Mouse (Mus musculus): ENCODE measurements around the gene Krtap12-1. TPM values are rescaled to one million over a fixed set of nuclear protein-coding genes. Genes with fewer than 3 reads are reported as not detected.
"Not testable (repeated sequence)": the region's sequence is repeated elsewhere in the genome, so short reads cannot be mapped to it uniquely, and the experiment has no call there.

Krtap12-1 gene
- not detected in 2 replicates for polyA plus RNA-seq (2016; fragmentation: Nextera tagmentation; extraction: Ambion mirVana)

DNA sequence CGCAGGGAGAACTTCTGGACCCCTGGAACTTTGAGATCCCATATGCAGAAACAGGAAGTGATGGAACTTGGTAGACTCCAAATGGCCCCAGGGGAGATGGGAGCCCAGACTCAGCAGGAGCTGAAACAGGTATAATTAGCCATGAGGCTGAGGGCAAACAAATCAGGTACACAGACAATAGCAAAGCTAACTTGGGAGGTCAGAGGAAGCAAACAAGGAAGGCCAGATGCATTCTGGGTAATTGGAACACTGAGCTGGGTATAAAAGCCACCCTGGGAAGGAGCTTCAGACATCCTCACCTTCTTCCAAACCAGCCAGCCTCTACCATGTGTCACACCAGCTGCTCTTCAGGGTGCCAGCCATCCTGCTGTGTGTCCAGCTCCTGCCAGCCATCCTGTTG is at the start of gene Krtap12-1:
TSS of gene Krtap12-1 (plus strand) at position 301 of the 400 bp plus-strand sequence.
- not testable (repeated sequence) for ATAC-seq (ENCODE audit: low FRiP score); H3K27me3 ChIP-seq; H3K36me3 ChIP-seq; H3K4me1 ChIP-seq; H3K9ac ChIP-seq; H3K4me2 ChIP-seq (replicated peaks); H3K27ac ChIP-seq; H3K4me3 ChIP-seq; H3K9me3 ChIP-seq (replicated peaks)
- WGBS, result 82% methylated on average over 1 of the region's 1 CpGs

DNA sequence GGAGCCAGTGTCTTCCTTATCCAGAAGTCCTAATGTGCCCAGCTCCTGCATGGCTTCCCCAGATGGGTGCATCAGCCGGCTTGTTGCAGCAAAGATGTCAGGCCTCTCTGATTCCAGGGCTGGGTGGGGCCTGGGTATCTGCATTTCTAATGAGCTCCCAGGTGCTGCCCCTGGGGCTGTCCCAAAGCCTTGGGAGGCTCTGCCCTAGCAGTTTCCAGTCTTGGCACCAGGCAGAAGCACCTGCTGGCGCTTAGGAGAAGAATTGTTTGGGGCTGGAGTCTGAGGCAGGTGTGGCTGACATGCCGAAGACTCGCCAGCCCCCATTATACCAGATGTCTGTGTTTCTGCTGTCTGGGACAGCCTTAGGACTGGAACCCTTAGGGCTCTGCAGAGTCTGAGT is 49.7 kb upstream of the Krtap12-1 start:
- 81% methylated on average over 4 of the region's 4 CpGs for WGBS
- ATAC-seq (ENCODE audit: low FRiP score), result no peak
- H3K9ac ChIP-seq, result no peak overlapping the region
- H3K9me3 ChIP-seq (replicated peaks), result no peaks in the 10 kb centered on the region
- H3K27me3 ChIP-seq, result peaks cover 6% of the 10 kb centered on the region
- no peak overlapping the region for H3K4me2 ChIP-seq (replicated peaks)
- no peaks in the 10 kb centered on the region for H3K36me3 ChIP-seq
- no peak overlapping the region for H3K27ac ChIP-seq
- H3K4me3 ChIP-seq, result no peak overlapping the region
- H3K4me1 ChIP-seq, result no peaks in the 10 kb centered on the region

DNA sequence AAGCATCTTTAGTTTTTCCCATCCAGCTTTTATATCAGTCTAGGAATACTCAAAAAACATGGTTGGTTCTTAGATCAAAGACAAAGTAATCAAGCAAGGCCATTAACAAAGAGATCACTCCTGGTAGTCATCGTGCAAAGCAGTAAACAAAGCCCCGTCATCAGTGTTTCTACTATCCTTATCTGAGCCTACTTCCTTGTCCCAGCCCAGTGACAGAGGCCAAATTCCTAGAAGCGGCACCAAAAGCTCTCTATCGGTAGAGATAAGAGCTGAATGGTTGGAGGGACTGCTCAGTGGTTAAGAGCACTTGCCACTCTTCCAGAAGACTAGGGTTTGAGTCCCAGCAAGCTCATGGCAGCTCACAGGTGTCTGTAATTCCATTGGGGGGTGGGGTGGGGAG is 48.9 kb upstream of the Krtap12-1 start:
- no peak for ATAC-seq (ENCODE audit: low FRiP score)
- peaks cover 14% of the 10 kb centered on the region for H3K27me3 ChIP-seq
- WGBS, result 88% methylated on average over 4 of the region's 4 CpGs
- no peak overlapping the region for H3K9ac ChIP-seq
- no peaks in the 10 kb centered on the region for H3K9me3 ChIP-seq (replicated peaks)
- no peaks in the 10 kb centered on the region for H3K4me1 ChIP-seq
- H3K4me3 ChIP-seq, result no peak overlapping the region
- no peaks in the 10 kb centered on the region for H3K36me3 ChIP-seq
- H3K27ac ChIP-seq, result no peak overlapping the region
- no peak overlapping the region for H3K4me2 ChIP-seq (replicated peaks)

DNA sequence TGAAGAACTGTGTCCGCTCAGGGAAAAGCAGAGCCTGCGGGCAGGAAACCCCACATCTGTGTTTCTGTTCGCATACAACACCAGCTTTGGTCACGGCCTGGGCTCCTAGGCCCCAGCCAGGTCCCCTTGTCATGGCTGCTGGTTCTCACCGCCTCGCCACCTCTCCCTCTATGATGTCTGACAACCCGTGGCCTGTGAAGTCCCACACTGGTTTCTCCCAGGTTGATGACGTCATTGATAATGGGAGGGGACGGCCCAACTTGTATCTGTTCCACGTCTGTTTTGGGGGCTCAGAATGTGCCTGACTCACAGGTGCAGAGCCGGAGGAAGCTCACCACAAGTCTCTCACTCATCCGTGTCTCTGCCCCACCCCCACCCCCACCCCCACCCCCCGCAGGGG is 46.6 kb upstream of the Krtap12-1 start:
- Histone ChIP-seq H3K9ac (no peak overlapping the region), H3K4me1 (peaks cover 14% of the 10 kb centered on the region), H3K9me3 (replicated peaks) (no peaks in the 10 kb centered on the region), H3K4me3 (no peak overlapping the region), H3K27ac (no peak overlapping the region), H3K27me3 (peaks cover 37% of the 10 kb centered on the region), H3K4me2 (replicated peaks) (no peak overlapping the region), H3K36me3 (no peaks in the 10 kb centered on the region)
- 59% methylated on average over 13 of the region's 13 CpGs for WGBS
- ATAC-seq (ENCODE audit: low FRiP score), result no peak

DNA sequence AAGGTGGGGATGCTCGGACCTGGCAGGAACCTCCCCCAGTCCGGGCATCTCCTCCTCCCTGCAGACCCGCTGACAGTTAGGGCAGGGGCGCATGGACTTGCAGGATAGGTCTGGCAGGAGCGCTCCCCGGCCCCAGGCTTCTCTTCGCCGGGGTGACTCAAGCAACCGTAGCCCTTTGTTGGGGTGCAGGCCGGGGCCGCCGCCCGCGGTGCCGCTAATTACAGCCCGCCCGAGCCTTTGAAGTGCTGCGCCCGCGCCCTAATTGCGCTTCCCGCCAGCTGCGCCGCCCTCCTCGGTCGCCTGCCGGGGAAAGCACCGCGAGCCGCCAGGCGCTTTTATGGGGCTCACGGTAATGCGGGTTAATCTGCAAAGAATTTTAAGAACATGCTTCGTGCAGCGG is 42.8 kb upstream of the Krtap12-1 start:
- H3K4me3 ChIP-seq, result peak overlapping the region; percentile 28
- peak; percentile 64 for ATAC-seq (ENCODE audit: low FRiP score)
- peaks cover 14% of the 10 kb centered on the region for H3K4me1 ChIP-seq
- under 1% methylated on average over 29 of the region's 35 CpGs for WGBS
- no peaks in the 10 kb centered on the region for H3K36me3 ChIP-seq
- H3K4me2 ChIP-seq (replicated peaks), result peak overlapping the region; percentile 62
- H3K9me3 ChIP-seq (replicated peaks), result no peaks in the 10 kb centered on the region
- no peak overlapping the region for H3K27ac ChIP-seq
- H3K9ac ChIP-seq, result peak overlapping the region; percentile 38
- H3K27me3 ChIP-seq, result peaks cover 49% of the 10 kb centered on the region

DNA sequence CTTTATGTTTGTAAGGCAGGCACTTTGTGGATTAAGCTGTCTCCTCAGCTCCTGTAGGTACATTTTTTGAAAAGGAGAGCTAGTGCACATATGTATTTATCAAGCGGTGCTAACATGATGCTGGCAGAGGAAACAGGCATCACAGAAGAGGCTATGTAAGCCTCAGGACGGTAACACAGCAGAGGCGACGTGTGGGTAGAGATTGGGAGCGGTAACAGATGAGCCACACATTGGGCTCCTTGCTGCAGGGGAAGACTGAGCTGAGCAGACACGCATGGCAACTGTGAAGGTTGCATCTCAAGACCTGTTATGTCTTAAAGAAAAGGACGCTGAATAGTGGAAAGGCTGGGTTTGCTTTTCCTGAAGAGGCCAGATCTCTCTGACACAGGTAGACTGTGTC is 37.4 kb upstream of the Krtap12-1 start:
- H3K27me3 ChIP-seq, result peaks cover 59% of the 10 kb centered on the region
- no peaks in the 10 kb centered on the region for H3K9me3 ChIP-seq (replicated peaks)
- 78% methylated on average over 7 of the region's 7 CpGs for WGBS
- H3K36me3 ChIP-seq, result no peaks in the 10 kb centered on the region
- ATAC-seq (ENCODE audit: low FRiP score), result no peak
- H3K4me3 ChIP-seq, result no peak overlapping the region
- no peak overlapping the region for H3K9ac ChIP-seq
- H3K4me1 ChIP-seq, result peaks cover 21% of the 10 kb centered on the region
- H3K4me2 ChIP-seq (replicated peaks), result no peak overlapping the region
- no peak overlapping the region for H3K27ac ChIP-seq

DNA sequence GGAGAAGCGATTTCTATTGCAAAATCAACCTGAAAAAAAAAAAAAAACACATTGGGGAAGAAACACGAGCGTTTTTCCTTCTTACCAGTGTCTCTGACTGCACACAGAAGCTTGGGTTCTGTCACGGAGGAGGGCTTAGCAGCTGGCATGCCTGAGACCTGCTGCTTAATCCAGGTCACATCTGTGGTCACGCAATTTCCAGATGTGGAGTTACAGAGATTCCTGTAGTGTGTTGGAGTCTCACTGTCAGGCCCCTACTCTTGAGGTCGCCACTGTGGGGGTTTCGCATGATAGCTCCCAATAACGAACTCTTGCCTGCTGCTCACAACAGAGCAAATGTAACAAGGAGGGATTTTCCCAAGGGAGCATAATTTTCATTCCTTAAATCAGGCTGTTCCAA is 36.2 kb upstream of the Krtap12-1 start:
- no peaks in the 10 kb centered on the region for H3K36me3 ChIP-seq
- H3K4me2 ChIP-seq (replicated peaks), result no peak overlapping the region
- H3K4me1 ChIP-seq, result peaks cover 17% of the 10 kb centered on the region
- H3K27ac ChIP-seq, result no peak overlapping the region
- H3K27me3 ChIP-seq, result peaks cover 50% of the 10 kb centered on the region
- ATAC-seq (ENCODE audit: low FRiP score), result no peak
- 35% methylated on average over 8 of the region's 8 CpGs for WGBS
- no peak overlapping the region for H3K4me3 ChIP-seq
- H3K9ac ChIP-seq, result no peak overlapping the region
- H3K9me3 ChIP-seq (replicated peaks), result no peaks in the 10 kb centered on the region

DNA sequence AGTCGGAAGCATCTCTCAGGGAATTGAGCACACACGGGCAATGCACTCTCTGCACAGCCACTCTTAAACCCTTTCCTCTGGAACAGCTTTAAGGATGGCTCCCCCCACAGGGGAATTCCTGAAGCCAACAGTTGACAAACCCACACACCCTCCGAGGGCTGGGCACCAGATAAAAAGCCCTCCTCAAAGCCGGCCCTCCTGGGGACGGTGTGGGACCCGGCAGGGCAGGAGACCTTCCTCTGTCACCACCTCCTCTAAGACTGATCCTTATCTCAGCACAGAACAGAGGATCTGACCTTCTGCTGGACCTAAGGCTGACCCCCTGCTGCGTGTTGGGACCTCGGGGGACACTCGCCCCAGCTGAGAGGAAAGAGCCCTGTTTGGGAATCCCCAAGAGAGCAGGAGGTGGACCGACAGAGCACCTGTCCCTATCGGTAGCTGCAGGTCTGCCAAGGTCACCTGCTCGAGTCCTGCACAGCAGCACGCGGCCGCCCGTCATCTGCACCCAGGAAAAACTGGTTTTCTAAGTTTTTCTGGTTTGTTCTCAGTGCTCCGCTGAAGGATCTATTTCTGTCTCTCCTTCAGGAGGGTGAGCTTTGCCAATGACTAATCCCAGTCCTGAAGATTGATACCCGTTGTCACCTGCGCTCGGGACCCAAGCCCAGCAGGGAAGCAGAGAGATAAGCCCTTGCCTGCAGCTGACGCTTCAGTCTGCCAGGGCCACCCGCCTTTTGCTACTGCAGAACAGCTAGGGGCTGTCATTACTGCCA is 34.3 kb upstream of the Krtap12-1 start, which contains the start of gene Tspear:
TSS of gene Tspear (plus strand) at position 675 of the 770 bp plus-strand sequence.
- no peaks in the 10 kb centered on the region for H3K9me3 ChIP-seq (replicated peaks)
- no peak within 1 kb of the TSS for H3K27ac ChIP-seq
- H3K36me3 ChIP-seq, result no peaks in the 10 kb centered on the region
- WGBS, result 6% methylated on average over 22 of the region's 22 CpGs
- H3K27me3 ChIP-seq, result peaks cover 42% of the 10 kb centered on the region
- peaks cover 25% of the 10 kb centered on the region for H3K4me1 ChIP-seq
- H3K4me3 ChIP-seq, result no peak within 1 kb of the TSS
- no peak within 1 kb of the TSS for H3K4me2 ChIP-seq (replicated peaks)
- ATAC-seq (ENCODE audit: low FRiP score), result no peak
- no peak within 1 kb of the TSS for H3K9ac ChIP-seq

DNA sequence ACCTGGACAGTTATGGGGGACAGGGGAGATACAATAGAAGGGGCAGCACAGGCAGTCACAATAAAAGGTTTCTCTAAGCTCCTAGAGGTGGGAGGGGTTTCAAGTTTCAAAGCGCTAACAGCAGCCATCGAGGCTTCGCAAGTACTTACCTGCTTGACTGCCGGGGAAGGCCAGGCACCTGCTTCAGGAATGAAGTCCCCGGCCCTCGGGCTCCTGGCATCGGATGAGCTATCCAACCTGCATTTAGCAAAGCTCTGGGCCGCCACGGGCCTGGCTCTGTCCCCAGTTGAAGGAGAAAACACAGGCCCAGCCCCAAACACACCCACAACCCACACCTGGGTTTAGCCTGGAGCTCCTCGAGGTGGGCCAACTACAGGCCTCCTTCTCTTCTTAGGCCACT is 33.4 kb upstream of the Krtap12-1 start:
- H3K4me1 ChIP-seq, result peaks cover 25% of the 10 kb centered on the region
- H3K36me3 ChIP-seq, result no peaks in the 10 kb centered on the region
- no peak overlapping the region for H3K4me2 ChIP-seq (replicated peaks)
- H3K4me3 ChIP-seq, result no peak overlapping the region
- no peak overlapping the region for H3K27ac ChIP-seq
- ATAC-seq (ENCODE audit: low FRiP score), result no peak
- H3K9ac ChIP-seq, result no peak overlapping the region
- H3K9me3 ChIP-seq (replicated peaks), result no peaks in the 10 kb centered on the region
- WGBS, result 35% methylated on average over 10 of the region's 10 CpGs
- peaks cover 46% of the 10 kb centered on the region for H3K27me3 ChIP-seq

DNA sequence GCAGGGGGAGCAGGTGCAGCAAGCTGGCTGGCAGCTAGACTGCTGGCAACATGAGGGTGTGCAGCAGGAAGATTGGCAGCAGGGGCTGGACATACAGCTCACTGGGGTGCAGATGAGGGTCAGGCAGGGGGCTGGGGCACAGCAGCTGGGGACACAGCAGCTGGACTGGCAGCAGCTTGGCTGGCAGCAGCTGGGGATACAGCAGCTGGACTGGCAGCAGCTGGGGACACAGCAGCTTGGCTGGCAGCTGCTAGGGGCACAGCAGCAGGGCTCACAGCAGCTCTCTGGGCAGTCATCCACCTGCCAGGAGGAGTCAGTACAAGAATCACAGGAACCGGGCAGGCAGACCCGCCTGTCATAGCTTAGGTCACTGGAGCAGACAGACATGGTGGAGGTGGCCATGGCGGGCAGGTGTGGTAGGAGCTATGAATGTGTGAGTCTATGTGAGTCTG is 30.0 kb upstream of the Krtap12-1 start, which contains the start of gene Gm19402:
TSS of gene Gm19402 (minus strand) at position 402 of the 452 bp plus-strand sequence.
- not testable (repeated sequence) for H3K4me2 ChIP-seq (replicated peaks); H3K27ac ChIP-seq; ATAC-seq (ENCODE audit: low FRiP score); H3K4me3 ChIP-seq; H3K36me3 ChIP-seq; H3K9ac ChIP-seq; H3K9me3 ChIP-seq (replicated peaks)
- Histone ChIP-seq H3K4me1 (peaks cover 17% of the 10 kb centered on the region), H3K27me3 (peaks cover 38% of the 10 kb centered on the region)
- 71% methylated on average over 3 of the region's 3 CpGs for WGBS

DNA sequence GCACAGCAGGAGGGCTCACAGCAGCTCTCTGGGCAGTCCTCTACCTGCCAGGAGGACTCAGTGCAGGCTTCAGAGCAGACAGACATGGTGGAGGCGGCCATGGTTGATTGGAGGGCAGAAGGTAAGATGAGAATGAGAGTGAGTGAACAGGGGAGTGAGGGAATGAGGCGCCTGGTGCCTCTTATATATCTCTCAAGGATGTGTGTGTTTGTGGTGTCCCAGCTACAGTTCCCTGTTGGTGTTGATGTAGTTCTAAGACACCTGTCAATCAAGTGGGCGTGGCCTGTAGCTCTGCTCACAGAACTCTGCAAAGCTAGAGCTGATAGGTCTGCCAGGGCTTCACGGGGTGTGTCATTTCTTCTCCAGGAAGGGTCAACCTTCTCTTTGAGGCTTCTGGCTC is 23.3 kb upstream of the Krtap12-1 start, which contains the start of gene Gm9508:
TSS of gene Gm9508 (minus strand) at position 101 of the 400 bp plus-strand sequence.
- no peak within 1 kb of the TSS for H3K4me3 ChIP-seq
- no peak for ATAC-seq (ENCODE audit: low FRiP score)
- H3K4me2 ChIP-seq (replicated peaks), result no peak within 1 kb of the TSS
- H3K27ac ChIP-seq, result no peak within 1 kb of the TSS
- H3K9ac ChIP-seq, result no peak within 1 kb of the TSS
- 0 out of 2 replicates have a peak, but pooled peaks cover 5% of the 10 kb centered on the region for H3K27me3 ChIP-seq
- H3K4me1 ChIP-seq, result peaks cover 4% of the 10 kb centered on the region
- H3K9me3 ChIP-seq (replicated peaks), result 0 out of 2 replicates have a peak, but pooled peaks cover 3% of the 10 kb centered on the region
- H3K36me3 ChIP-seq, result no peaks in the 10 kb centered on the region
- WGBS, result 40% methylated on average over 4 of the region's 4 CpGs

DNA sequence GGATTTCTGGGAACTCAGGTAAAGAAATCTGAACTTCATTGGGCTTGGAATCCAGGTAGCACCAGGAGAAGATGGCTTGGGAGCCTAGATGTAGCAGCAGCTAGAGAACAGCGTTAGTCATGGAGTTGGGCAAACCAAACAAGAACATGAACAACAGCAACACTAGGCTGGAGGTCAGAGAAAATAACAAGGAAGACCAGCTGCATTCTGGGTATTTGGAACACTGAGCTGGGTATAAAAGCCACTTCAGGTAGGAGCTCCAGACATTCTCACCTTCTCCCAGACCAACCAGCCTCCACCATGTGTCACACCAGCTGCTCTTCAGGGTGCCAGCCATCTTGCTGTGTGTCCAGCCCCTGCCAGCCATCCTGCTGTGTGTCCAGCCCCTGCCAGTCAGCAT is 14.1 kb upstream of the Krtap12-1 start, which contains the start of gene Gm10272:
TSS of gene Gm10272 (plus strand) at position 301 of the 400 bp plus-strand sequence.
- Histone ChIP-seq H3K4me1 (no peaks in the 10 kb centered on the region), H3K9me3 (replicated peaks) (peaks cover 22% of the 10 kb centered on the region), H3K4me3 (no peak within 1 kb of the TSS), H3K9ac (no peak within 1 kb of the TSS), H3K27me3 (no peaks in the 10 kb centered on the region), H3K36me3 (no peaks in the 10 kb centered on the region), H3K4me2 (replicated peaks) (no peak within 1 kb of the TSS), H3K27ac (no peak within 1 kb of the TSS)
- WGBS, result 96% methylated on average over 1 of the region's 1 CpGs
- no peak for ATAC-seq (ENCODE audit: low FRiP score)

DNA sequence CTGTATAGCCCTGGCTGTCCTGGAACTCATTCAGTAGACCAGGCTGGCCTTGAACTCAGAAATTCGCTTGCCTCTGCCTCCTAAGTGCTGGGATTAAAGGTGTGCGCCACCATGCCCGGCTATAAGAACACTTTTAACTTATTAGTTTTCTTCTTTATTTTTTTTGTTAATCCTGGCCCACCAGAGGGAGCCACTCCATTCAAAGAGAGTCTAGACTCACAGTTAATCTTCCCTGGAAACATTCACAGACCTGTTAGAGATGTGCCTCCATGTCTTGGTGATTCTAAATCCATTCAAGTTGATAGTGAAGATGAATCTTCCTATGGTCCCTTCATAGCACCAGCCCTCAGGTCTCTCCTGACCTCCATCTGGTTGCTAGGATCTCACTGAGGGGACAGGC is 10.6 kb upstream of the Krtap12-1 start:
- no peak overlapping the region for H3K4me2 ChIP-seq (replicated peaks)
- H3K36me3 ChIP-seq, result no peaks in the 10 kb centered on the region
- ATAC-seq (ENCODE audit: low FRiP score), result no peak
- H3K9me3 ChIP-seq (replicated peaks), result peaks cover 12% of the 10 kb centered on the region; the same call in 1 of the 2 replicates
- H3K4me1 ChIP-seq, result no peaks in the 10 kb centered on the region
- no peak overlapping the region for H3K9ac ChIP-seq
- H3K4me3 ChIP-seq, result no peak overlapping the region
- H3K27ac ChIP-seq, result no peak overlapping the region
- WGBS, result 73% methylated on average over 3 of the region's 3 CpGs
- H3K27me3 ChIP-seq, result no peaks in the 10 kb centered on the region
